In genomic region chr14:38959367-38959766, GRCm38 (mm10) we compare ENCODE assay signal across 27 mouse cellular contexts.
"Had no signal": no experiment of that assay in that cellular context is flagged by ENCODE, and none has a peak within 500 bp of the region (broad histone marks: within the 10 kb centered on the region; RNA-seq: fewer than 3 reads in every experiment).

No protein-coding gene starts in this region.

- DNase-seq: gastrocnemius, adult 2 months; gastrocnemius, postnatal 10 days; gastrocnemius, postnatal 25 days; heart, adult 18-20 months; heart, postnatal 10 days; heart, postnatal 4 days; kidney, adult 18-20 months; kidney, adult 8-10 months; kidney, postnatal 10 days; kidney, postnatal 25 days; kidney, postnatal 4 days; layer of hippocampus, adult 9-11 months; layer of hippocampus, postnatal 36 days; left cerebral cortex, postnatal 4 days had no signal

- H3K36me3 ChIP-seq: heart, embryonic 10.5 days; heart, embryonic 12.5 days; hindbrain, embryonic 10.5 days; hindbrain, embryonic 12.5 days; intestine, embryonic 15.5 days; limb, embryonic 13.5 days; limb, embryonic 15.5 days; liver, embryonic 12.5 days had no signal

- H3K27ac ChIP-seq: gastrocnemius, adult 2 months; heart, embryonic 10.5 days; hindbrain, embryonic 10.5 days; hindbrain, embryonic 12.5 days; intestine, embryonic 15.5 days; layer of hippocampus, adult 2 months; limb, embryonic 13.5 days; limb, embryonic 15.5 days; liver, embryonic 12.5 days; liver, embryonic 14.5 days had no signal

- H3K4me2 ChIP-seq: heart, embryonic 12.5 days; hindbrain, embryonic 12.5 days; intestine, embryonic 15.5 days; limb, embryonic 13.5 days; limb, embryonic 15.5 days; liver, embryonic 12.5 days had no signal

- H3K4me3 ChIP-seq: gastrocnemius, adult 2 months; heart, embryonic 10.5 days; heart, embryonic 12.5 days; hindbrain, embryonic 10.5 days; hindbrain, embryonic 12.5 days; intestine, embryonic 15.5 days; layer of hippocampus, adult 2 months; limb, embryonic 13.5 days; limb, embryonic 15.5 days; liver, embryonic 12.5 days had no signal

- H3K9ac ChIP-seq: heart, embryonic 12.5 days; hindbrain, embryonic 12.5 days; intestine, embryonic 15.5 days; limb, embryonic 13.5 days; limb, embryonic 15.5 days; liver, embryonic 12.5 days; liver, embryonic 14.5 days had no signal

- ATAC-seq: hindbrain, embryonic 16.5 days; inflammation-experienced regulatory T-cells, adult 6 months; intestine, embryonic 15.5 days; intestine, postnatal 0 days; liver, embryonic 12.5 days had no signal

- H3K9me3 ChIP-seq: heart, embryonic 10.5 days; heart, embryonic 12.5 days; hindbrain, embryonic 10.5 days; hindbrain, embryonic 12.5 days; intestine, embryonic 15.5 days; limb, embryonic 13.5 days; limb, embryonic 15.5 days; liver, embryonic 12.5 days had no signal

- H3K27me3 ChIP-seq: heart, embryonic 12.5 days; hindbrain, embryonic 12.5 days; intestine, embryonic 15.5 days; limb, embryonic 13.5 days; limb, embryonic 15.5 days; liver, embryonic 12.5 days had no signal

- H3K4me1 ChIP-seq: heart, embryonic 10.5 days; heart, embryonic 12.5 days; hindbrain, embryonic 10.5 days; hindbrain, embryonic 12.5 days; intestine, embryonic 15.5 days; limb, embryonic 13.5 days; limb, embryonic 15.5 days; liver, embryonic 12.5 days had no signal
